ENCODE assay signal across 9 mouse cellular contexts in the genomic region with DNA sequence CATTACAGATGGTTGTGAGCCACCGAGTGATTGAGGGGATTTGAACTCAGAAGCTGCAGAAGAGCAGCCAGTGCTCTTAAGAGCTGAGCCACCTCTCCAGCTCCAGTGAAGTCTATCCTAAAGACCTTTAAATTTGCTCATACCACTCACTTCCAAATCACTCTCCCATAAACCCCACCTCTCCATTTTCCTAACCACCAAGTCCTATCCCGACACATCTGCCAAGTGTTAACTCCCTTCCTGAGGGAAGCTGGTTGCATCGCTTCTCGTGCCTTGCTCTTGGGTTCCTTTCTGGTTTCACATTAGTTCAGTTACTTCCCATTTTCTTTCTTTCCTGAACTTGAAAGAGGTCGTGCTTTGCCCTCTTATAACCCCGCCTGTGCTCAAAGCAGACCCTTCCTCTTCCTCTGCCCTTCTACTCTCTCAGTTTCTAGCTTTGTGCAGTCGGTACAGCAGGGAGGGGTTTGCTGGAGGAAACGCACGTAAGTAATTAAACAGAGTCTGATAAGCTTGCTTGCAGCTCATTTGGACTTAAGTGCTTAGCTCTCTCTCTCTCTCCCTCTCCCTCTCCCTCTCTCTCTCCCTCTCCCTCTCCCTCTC.
DNase-seq lines count a peak whose midpoint lies in the region; ATAC-seq and TF ChIP-seq lines count a peak whose summit lies in the region.
"Had no signal": no experiment of that assay in that cellular context is flagged by ENCODE, and none has a peak within 500 bp of the region (broad histone marks: within the 10 kb centered on the region; RNA-seq: fewer than 3 reads in every experiment).

No protein-coding gene starts in this region.

- ATAC-seq in kidney, embryonic 15.5 days (replicated peaks; ENCODE audit: low FRiP score), result no peak
- peak; percentile 43; the same call in 1 of the 2 replicates for ATAC-seq in liver, embryonic 16.5 days (ENCODE audit: low read depth)

- TF ChIP-seq CTCF in kidney, adult 2 months (conservative IDR thresholded peaks at IDR 0.05; ENCODE audit: insufficient read depth, insufficient read length, low read depth, low read length), result no peak
- TF ChIP-seq CTCF in brain, embryonic 14.5 days (IDR thresholded peaks at IDR 0.05; ENCODE audit: borderline replicate concordance, extremely low read depth, insufficient read depth, insufficient read length), result no peak

- H3K9me3 ChIP-seq in kidney, embryonic 15.5 days (replicated peaks), result no peaks in the 10 kb centered on the region
- H3K9me3 ChIP-seq in liver, embryonic 16.5 days (replicated peaks; ENCODE audit: control insufficient read depth, low read length), result no peaks in the 10 kb centered on the region

- no peak overlapping the region for H3K27ac ChIP-seq in kidney, embryonic 15.5 days
- H3K27ac ChIP-seq in kidney, adult 2 months (ENCODE audit: insufficient read depth, low read depth, low read length), result no peak overlapping the region
- H3K27ac ChIP-seq in liver, embryonic 16.5 days (ENCODE audit: low read length), result no peak overlapping the region

- H3K4me2 ChIP-seq in kidney, embryonic 15.5 days, result 0 out of 2 replicates have a peak overlapping the region, but pooled peaks have one; percentile 25
- H3K4me2 ChIP-seq in liver, embryonic 16.5 days (ENCODE audit: low read depth, low read length), result peak overlapping the region; percentile 18; the same call in 1 of the 2 replicates

- intact Hi-C loops in left cerebral cortex, postnatal 4 days (cut with DNase I), result no loop called here

- H3K4me3 ChIP-seq in kidney, embryonic 15.5 days (replicated peaks), result no peak overlapping the region
- H3K4me3 ChIP-seq in kidney, adult 2 months (ENCODE audit: insufficient read depth, low read depth, low read length), result no peak overlapping the region
- H3K4me3 ChIP-seq in liver, embryonic 16.5 days (ENCODE audit: low read depth, low read length), result no peak overlapping the region
- H3K4me3 ChIP-seq: erythroblast, embryonic 14.5 days had no signal

- 45% methylated on average over 9 of the region's 9 CpGs for WGBS in kidney, embryonic 15.5 days
- 33% methylated on average over 9 of the region's 9 CpGs for WGBS in kidney, adult 2 months
- 20% methylated on average over 9 of the region's 9 CpGs for WGBS in liver, embryonic 16.5 days (ENCODE audit: insufficient replicate concordance)

- H3K9ac ChIP-seq in kidney, embryonic 15.5 days, result no peak overlapping the region
- H3K9ac ChIP-seq in liver, embryonic 16.5 days (ENCODE audit: low read depth, low read length), result no peak overlapping the region

- DNase-seq in kidney, adult 2 months, result no peak
- DNase-seq in ZHBTc4 (ENCODE audit: low read depth, low spot score), result peak; percentile 12
- peak; percentile 45 for DNase-seq in brain, embryonic 14.5 days (ENCODE audit: low read depth)
- no peak for DNase-seq in left cerebral cortex, postnatal 4 days
- no peak for DNase-seq in layer of hippocampus, postnatal 25 days (ENCODE audit: extremely low spot score in 1 of 2, low spot score in 1 of 2)
- no peak for DNase-seq in cerebellum, adult 9-10 months

- no peaks in the 10 kb centered on the region for H3K27me3 ChIP-seq in kidney, embryonic 15.5 days
- no peaks in the 10 kb centered on the region for H3K27me3 ChIP-seq in kidney, adult 2 months (replicated peaks; ENCODE audit: control insufficient read depth, insufficient read depth, low read length)
- no peaks in the 10 kb centered on the region for H3K27me3 ChIP-seq in liver, embryonic 16.5 days (ENCODE audit: control insufficient read depth, insufficient read depth, low read depth, low read length)

- H3K36me3 ChIP-seq in kidney, embryonic 15.5 days, result no peaks in the 10 kb centered on the region
- no peaks in the 10 kb centered on the region for H3K36me3 ChIP-seq in kidney, adult 2 months (ENCODE audit: control insufficient read depth, insufficient read depth, low read length)
- no peaks in the 10 kb centered on the region for H3K36me3 ChIP-seq in liver, embryonic 16.5 days (ENCODE audit: control insufficient read depth, insufficient read depth)

- TF ChIP-seq POLR2A in kidney, adult 2 months (IDR thresholded peaks at IDR 0.05; ENCODE audit: low read depth, low read length), result no peak
- no peak for TF ChIP-seq POLR2A in brain, embryonic 14.5 days (IDR thresholded peaks at IDR 0.05; ENCODE audit: borderline replicate concordance, extremely low read depth, insufficient read depth, insufficient read length, poor library complexity, severe bottlenecking)

- H3K4me1 ChIP-seq in kidney, embryonic 15.5 days, result 0 out of 2 replicates have a peak, but pooled peaks cover 6% of the 10 kb centered on the region
- no peaks in the 10 kb centered on the region for H3K4me1 ChIP-seq in kidney, adult 2 months (ENCODE audit: control insufficient read depth, insufficient read depth, low read length)
- no peaks in the 10 kb centered on the region for H3K4me1 ChIP-seq in liver, embryonic 16.5 days (ENCODE audit: control insufficient read depth, low read depth, low read length)

Comparison
In these comparisons a context has a peak if more than half of its experiments do, and no peak if none do; other contexts are left out.
1. DNase-seq: peak in ZHBTc4 (single experiment) and brain, embryonic 14.5 days (single experiment); none in kidney, adult 2 months (single experiment), left cerebral cortex, postnatal 4 days (single experiment), layer of hippocampus, postnatal 25 days (0 of 2) and cerebellum, adult 9-10 months (single experiment).